Mouse (Mus musculus): Measurements from ENCODE around the gene Acer3. TPM values are rescaled to one million over a fixed set of nuclear protein-coding genes. Genes with fewer than 3 reads are reported as not detected.

Acer3 gene
- total and polyA plus RNA-seq, 3 experiments: 12.1 to 145 (median 67.7) TPM

- peaks cover 4% of the 10 kb centered on the region for H3K36me3 ChIP-seq (replicated peaks)
- H3K9me3 ChIP-seq (replicated peaks): no peaks in the 10 kb centered on the region
- peaks cover 14% of the 10 kb centered on the region for H3K27me3 ChIP-seq (ENCODE audit: insufficient read depth, low read length)
- ATAC-seq (ENCODE audit: extremely low read depth, insufficient number of reproducible peaks, low FRiP score, poor library complexity, severe bottlenecking) (no peak), DNase-seq (ENCODE audit: low spot score) (no peak)
- peaks cover 31% of the 10 kb centered on the region for H3K4me1 ChIP-seq (ENCODE audit: insufficient read depth, low read depth, low read length)
- TF ChIP-seq TAL1 (conservative IDR thresholded peaks at IDR 0.05; ENCODE audit: low read depth, low read length) (no peak), POLR2AphosphoS5 (IDR thresholded peaks at IDR 0.05; ENCODE audit: insufficient replicate concordance, low read depth, low read length) (no peak), GATA2 (IDR thresholded peaks at IDR 0.05; ENCODE audit: borderline replicate concordance, low read depth, low read length) (no peak), GATA1 (IDR thresholded peaks at IDR 0.05; ENCODE audit: borderline replicate concordance, low read length) (no peak), CTCF (IDR thresholded peaks at IDR 0.05; ENCODE audit: low read depth, low read length) (no peak)
- H3K4me3 ChIP-seq (ENCODE audit: low read depth, low read length): no peak overlapping the region
Measured at GRCm38 (mm10) chr7:98310266-98310665, 10.7 kb downstream of the Acer3 start.

DNA sequence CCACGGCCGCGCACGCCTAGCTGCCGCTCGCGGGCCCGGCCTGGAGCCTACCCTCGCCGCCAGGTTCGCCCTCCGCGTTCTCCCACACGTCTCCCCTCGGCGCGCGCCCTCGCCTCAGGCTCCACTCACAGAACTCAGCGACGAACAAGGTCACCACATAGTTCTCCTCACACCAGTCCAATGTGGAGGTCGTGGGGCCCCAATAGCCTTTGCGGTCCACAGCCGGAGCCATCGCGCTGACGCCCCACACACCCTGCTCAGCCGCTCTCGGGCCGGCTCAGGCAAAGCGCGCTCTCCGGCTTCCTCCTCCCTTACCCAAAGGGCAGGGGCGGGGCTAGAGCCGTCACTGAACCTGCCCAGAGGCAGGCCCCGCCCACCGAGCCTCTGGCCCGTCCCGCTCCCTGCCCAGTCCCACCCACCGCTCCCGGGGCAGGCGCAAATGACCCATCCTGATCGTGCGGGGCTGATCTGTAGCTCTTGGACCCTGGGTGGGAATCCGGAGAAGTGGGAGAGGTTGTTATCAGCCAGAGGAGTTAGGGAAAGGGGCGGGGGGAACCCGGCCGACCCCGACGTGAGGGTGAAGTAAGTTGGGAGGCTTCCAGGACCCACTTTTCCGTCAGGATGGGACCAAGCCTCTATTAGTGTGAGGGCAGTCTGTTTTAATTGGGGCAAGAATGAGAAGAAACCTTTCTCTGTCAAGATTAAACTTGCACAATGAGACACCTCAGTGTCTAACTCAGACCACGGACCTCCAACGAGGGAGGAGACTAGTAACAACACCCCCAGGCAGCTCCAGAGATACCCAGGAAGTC, 11.6 kb downstream of the Acer3 start:
- Histone ChIP-seq H3K9me3 (replicated peaks) (no peaks in the 10 kb centered on the region), H3K27me3 (ENCODE audit: insufficient read depth, low read length) (peaks cover 12% of the 10 kb centered on the region), H3K4me1 (ENCODE audit: insufficient read depth, low read depth, low read length) (peaks cover 31% of the 10 kb centered on the region), H3K4me3 (ENCODE audit: low read depth, low read length) (peak overlapping the region; percentile 95), H3K36me3 (replicated peaks) (peaks cover 4% of the 10 kb centered on the region)
- DNase-seq (ENCODE audit: low spot score) (peak; percentile 96), ATAC-seq (ENCODE audit: extremely low read depth, insufficient number of reproducible peaks, low FRiP score, poor library complexity, severe bottlenecking) (peak; percentile 90)
- TF ChIP-seq CTCF (IDR thresholded peaks at IDR 0.05; ENCODE audit: low read depth, low read length) (no peak), POLR2AphosphoS5 (IDR thresholded peaks at IDR 0.05; ENCODE audit: insufficient replicate concordance, low read depth, low read length) (no peak), TAL1 (conservative IDR thresholded peaks at IDR 0.05; ENCODE audit: low read depth, low read length) (no peak), GATA1 (IDR thresholded peaks at IDR 0.05; ENCODE audit: borderline replicate concordance, low read length) (no peak), GATA2 (IDR thresholded peaks at IDR 0.05; ENCODE audit: borderline replicate concordance, low read depth, low read length) (no peak)

DNA sequence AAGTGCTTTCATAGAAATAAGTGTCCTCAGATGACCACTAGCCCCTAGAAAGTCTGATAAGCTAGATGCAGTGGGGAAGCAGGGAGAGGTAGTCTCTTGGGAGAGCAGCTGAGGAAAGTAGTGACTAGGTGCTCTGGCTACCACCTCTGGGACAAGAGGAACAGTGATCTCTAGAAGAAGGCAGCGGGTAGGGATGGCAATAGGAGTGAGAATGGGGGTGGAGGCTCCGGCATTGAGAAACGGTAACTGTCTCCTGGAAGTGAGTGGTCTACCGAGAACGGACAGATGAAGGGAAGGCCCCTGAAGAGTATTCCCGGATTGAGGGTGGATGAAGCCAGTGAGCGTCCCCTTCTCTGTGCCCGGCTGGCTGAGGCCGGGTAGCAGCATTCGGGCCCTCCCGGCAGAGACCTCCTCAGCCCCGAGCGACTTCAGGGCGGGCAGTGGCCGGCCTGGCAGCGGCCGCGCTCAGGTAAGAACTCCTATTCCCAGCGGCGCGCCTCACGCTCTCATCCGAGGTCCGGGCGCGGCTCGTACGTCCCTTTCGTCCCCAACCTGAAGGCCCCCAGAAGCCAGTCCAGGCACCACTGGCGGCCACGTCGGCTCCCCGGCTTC, 12.3 kb downstream of the Acer3 start:
- no peak for ATAC-seq (ENCODE audit: extremely low read depth, insufficient number of reproducible peaks, low FRiP score, poor library complexity, severe bottlenecking)
- Histone ChIP-seq H3K36me3 (replicated peaks) (peaks cover 4% of the 10 kb centered on the region), H3K4me1 (ENCODE audit: insufficient read depth, low read depth, low read length) (peaks cover 31% of the 10 kb centered on the region), H3K4me3 (ENCODE audit: low read depth, low read length) (peak overlapping the region; percentile 95), H3K27me3 (ENCODE audit: insufficient read depth, low read length) (peaks cover 7% of the 10 kb centered on the region; the same call in 1 of the 2 replicates), H3K9me3 (replicated peaks) (no peaks in the 10 kb centered on the region)
- TF ChIP-seq TAL1 (conservative IDR thresholded peaks at IDR 0.05; ENCODE audit: low read depth, low read length): no peak
- DNase-seq (ENCODE audit: low spot score): peak; percentile 54

DNA sequence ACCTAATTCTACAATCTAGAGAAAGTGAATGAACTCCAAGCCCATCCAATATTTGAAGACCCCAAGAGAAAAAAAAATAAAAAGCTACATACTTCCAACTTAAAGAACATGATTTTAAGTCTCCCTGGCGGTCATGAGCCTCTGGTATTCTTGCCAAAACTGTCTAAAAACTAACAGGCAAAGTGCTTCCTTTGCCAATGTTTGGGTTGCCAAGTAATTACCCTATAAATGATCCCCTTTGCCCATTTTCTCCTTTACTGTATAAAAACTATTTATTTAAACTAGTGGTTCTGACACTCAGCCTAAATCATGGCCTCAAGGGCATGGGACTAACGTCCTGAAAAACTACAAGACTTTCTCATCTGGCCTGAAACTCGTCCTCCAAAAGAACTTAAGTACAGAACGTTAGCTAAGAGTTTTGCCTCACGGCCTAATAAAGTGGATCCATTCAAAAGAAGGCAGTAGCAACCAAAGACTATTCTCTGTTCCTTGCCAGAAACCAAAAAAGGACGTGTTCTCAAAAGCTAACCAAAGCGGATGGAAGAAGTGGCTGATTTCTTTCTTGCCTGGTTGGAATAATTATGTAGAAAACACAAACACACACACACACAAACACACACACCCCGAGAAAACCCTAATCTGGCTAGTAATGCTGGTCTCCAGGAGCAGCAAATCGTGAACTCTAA, 12.9 kb downstream of the Acer3 start:
- Histone ChIP-seq H3K27me3 (ENCODE audit: insufficient read depth, low read length) (peaks cover 2% of the 10 kb centered on the region; the same call in 1 of the 2 replicates), H3K36me3 (replicated peaks) (peaks cover 6% of the 10 kb centered on the region), H3K9me3 (replicated peaks) (no peaks in the 10 kb centered on the region), H3K4me3 (ENCODE audit: low read depth, low read length) (peak overlapping the region; percentile 95), H3K4me1 (ENCODE audit: insufficient read depth, low read depth, low read length) (peaks cover 31% of the 10 kb centered on the region)
- ATAC-seq (ENCODE audit: extremely low read depth, insufficient number of reproducible peaks, low FRiP score, poor library complexity, severe bottlenecking) (no peak), DNase-seq (ENCODE audit: low spot score) (no peak)
- TF ChIP-seq GATA2 (IDR thresholded peaks at IDR 0.05; ENCODE audit: borderline replicate concordance, low read depth, low read length) (no peak), POLR2AphosphoS5 (IDR thresholded peaks at IDR 0.05; ENCODE audit: insufficient replicate concordance, low read depth, low read length) (no peak), CTCF (IDR thresholded peaks at IDR 0.05; ENCODE audit: low read depth, low read length) (no peak), GATA1 (IDR thresholded peaks at IDR 0.05; ENCODE audit: borderline replicate concordance, low read length) (no peak), TAL1 (conservative IDR thresholded peaks at IDR 0.05; ENCODE audit: low read depth, low read length) (no peak)

- Histone ChIP-seq H3K4me1 (ENCODE audit: insufficient read depth, low read depth, low read length) (peaks cover 29% of the 10 kb centered on the region), H3K4me3 (ENCODE audit: low read depth, low read length) (peak overlapping the region; percentile 95; the same call in 1 of the 2 replicates), H3K9me3 (replicated peaks) (no peaks in the 10 kb centered on the region), H3K36me3 (replicated peaks) (peaks cover 11% of the 10 kb centered on the region), H3K27me3 (ENCODE audit: insufficient read depth, low read length) (no peaks in the 10 kb centered on the region; the same call in 1 of the 2 replicates)
- no peak for DNase-seq (ENCODE audit: low spot score)
- no peak for ATAC-seq (ENCODE audit: extremely low read depth, insufficient number of reproducible peaks, low FRiP score, poor library complexity, severe bottlenecking)
- TF ChIP-seq GATA1 (IDR thresholded peaks at IDR 0.05; ENCODE audit: borderline replicate concordance, low read length) (no peak), TAL1 (conservative IDR thresholded peaks at IDR 0.05; ENCODE audit: low read depth, low read length) (no peak), CTCF (IDR thresholded peaks at IDR 0.05; ENCODE audit: low read depth, low read length) (no peak), GATA2 (IDR thresholded peaks at IDR 0.05; ENCODE audit: borderline replicate concordance, low read depth, low read length) (no peak), POLR2AphosphoS5 (IDR thresholded peaks at IDR 0.05; ENCODE audit: insufficient replicate concordance, low read depth, low read length) (no peak)
Measured at GRCm38 (mm10) chr7:98307411-98307810, 13.6 kb downstream of the Acer3 start.

DNA sequence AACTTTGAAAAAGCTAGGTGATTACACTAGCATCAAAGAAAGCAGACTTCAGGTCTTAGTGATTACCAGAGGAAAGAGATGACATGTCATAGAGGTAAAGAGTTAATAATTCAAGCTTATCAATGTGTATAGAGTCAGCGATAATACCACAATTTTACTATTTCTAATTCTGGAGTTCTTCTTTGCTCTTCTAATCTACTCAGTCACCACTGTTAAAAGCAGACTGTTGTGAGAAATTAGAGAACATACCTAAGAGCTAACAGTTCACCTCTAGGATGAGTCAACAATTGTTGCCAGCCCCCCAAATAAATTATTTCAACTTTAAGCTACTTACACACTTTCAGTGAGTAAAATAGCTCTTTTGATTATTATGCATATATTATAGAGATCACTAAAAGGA, 28.1 kb downstream of the Acer3 start:
- H3K9me3 ChIP-seq (replicated peaks): no peaks in the 10 kb centered on the region
- TF ChIP-seq POLR2AphosphoS5 (IDR thresholded peaks at IDR 0.05; ENCODE audit: insufficient replicate concordance, low read depth, low read length): no peak
- no peak for TF ChIP-seq GATA1 (IDR thresholded peaks at IDR 0.05; ENCODE audit: borderline replicate concordance, low read length)
- no peak for TF ChIP-seq CTCF (IDR thresholded peaks at IDR 0.05; ENCODE audit: low read depth, low read length)
- TF ChIP-seq TAL1 (conservative IDR thresholded peaks at IDR 0.05; ENCODE audit: low read depth, low read length): no peak
- no peak for TF ChIP-seq GATA2 (IDR thresholded peaks at IDR 0.05; ENCODE audit: borderline replicate concordance, low read depth, low read length)
- no peaks in the 10 kb centered on the region for H3K27me3 ChIP-seq (ENCODE audit: insufficient read depth, low read length)
- DNase-seq (ENCODE audit: low spot score) (no peak), ATAC-seq (ENCODE audit: extremely low read depth, insufficient number of reproducible peaks, low FRiP score, poor library complexity, severe bottlenecking) (no peak)
- peaks cover 9% of the 10 kb centered on the region for H3K36me3 ChIP-seq (replicated peaks)
- no peak overlapping the region for H3K4me3 ChIP-seq (ENCODE audit: low read depth, low read length)
- H3K4me1 ChIP-seq (ENCODE audit: insufficient read depth, low read depth, low read length): peaks cover 8% of the 10 kb centered on the region; the same call in 1 of the 2 replicates

All from G1E (cell line).